Mouse (Mus musculus): ENCODE data around the gene Nrm.

Nrm gene

DNA sequence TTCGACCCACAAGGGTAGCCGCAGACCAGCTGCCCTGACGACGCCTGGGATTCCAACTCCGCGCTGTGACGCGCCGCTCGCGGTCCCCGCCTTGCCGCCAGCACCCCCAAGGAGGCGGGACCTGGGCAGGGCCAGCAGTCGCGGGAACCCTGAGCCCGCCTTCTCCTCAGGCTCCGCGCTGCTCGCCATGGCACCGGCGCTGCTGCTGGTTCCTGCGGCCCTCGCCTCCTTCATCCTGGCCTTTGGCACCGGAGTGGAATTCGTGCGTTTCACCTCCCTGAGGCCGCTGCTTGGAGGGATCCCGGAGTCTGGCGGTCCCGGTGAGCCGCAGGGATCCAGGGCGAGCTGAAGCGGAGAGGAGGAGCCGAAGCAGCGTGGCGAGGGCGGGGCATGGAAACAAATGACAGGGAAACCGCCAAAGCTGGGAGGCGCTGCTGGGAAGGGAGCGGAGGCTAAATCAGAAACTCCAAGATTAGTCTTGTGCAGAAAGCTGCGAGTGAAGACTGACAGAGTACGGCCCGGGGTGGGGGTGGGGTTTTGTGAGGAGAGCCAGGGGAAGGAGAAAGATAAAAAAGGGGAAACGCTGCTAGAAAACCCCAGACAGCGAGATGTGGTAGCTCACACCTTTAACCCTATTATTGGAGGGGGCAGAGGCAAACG lies at the start of gene Nrm:
Nrm (plus strand) TSS at position 121 of the 660 bp plus-strand sequence.
- DNase-seq = peak; percentile 87

DNA sequence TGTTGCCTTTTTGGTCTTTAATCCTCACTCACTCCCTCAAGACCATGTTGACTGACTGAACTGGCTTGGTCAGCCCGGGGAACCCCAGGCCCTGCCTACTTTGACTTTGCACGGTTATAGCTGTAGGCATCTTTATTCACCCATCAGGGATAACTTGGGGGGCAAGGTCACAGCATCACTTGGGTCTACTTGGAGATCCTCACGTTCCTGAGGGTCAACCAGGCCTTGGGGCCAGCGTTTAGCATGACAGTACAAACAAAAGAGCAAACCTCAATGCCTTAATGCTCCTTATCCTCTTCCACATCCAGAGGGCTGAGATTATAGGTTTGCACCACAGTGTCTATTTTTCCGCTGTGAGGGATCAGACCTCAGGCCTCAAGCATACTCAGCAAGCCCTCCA lies 48.8 kb upstream of the Nrm start:
- no peak for DNase-seq

DNA sequence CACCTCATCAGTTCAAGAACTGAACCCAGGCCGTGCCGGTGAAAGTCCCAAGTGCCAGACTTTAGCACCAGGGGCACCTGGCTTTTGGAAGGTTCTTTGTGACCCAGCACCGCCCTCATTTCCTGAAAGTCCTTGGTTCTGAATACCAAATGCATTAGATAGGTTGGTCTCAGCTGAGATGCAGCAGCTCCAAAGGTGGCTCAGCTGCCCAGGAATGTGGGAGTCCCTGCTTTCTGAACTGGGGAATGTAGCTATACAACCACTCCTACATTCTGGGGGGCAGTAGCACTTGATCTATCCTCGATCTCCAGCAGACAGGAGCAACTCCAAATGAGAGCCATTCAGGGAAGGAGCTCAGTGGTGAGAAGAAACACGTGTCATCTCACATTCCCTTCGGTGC lies 48.4 kb upstream of the Nrm start:
- DNase-seq = no peak

DNA sequence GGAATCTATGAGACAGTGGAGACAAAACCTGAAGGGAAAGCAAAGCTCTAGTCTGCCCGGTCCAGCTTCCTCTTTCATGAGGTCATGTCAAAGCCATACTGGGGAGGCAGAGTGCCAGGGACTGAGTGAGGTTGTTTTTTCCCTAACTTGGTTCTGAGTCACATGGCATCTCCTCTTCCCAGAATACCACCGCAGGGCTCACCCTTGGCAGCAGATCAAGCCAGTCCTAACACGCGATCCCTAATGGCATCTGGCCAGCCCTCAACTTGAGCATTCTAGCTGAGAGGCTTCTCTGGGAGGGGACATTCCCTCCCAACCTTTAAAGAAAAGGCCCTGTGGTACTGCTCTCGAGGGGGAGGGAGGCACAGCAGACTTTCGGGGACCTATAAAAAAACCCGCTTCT lies 47.9 kb upstream of the Nrm start:
- peak; percentile 21 for DNase-seq

DNA sequence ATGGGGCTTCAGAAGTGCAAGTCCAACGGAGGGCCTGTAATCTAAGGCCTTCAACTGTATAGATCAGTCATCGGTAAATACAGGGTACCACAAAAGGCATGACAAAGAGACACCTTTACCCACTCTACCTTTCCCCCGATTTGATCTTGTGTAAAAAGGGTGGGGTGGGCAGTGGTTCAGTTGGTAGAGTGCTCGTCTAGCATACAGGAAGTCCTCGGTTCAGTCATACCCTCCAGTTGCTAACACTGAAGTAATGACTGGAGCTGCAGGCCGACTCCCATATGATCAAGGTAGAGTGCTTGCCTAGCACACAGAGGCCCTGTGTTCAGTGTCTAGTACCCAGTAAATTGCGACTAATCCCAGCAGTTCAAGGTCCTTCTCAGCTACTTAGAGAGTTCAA lies 47.5 kb upstream of the Nrm start:
- DNase-seq = peak; percentile 22

DNA sequence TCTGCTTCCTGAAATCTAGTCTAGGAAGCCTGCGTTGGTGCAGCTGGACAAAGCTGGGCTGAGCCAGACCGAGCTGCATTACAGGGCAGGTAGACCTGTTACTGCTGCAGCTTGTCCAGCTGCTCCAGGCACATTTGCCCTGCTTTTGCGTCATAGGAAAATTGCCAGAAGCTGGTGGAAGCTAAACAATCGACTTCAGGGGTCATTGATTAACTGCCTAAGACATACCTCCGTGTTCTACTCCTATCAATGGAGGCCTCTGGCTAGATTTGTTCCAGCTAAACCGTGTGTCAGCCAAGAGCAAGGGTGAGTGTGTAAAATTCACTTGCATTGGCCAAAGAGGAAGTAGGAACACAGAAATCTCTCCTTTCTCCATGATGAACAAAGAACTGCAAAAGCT lies 46.4 kb upstream of the Nrm start:
- DNase-seq = no peak

DNA sequence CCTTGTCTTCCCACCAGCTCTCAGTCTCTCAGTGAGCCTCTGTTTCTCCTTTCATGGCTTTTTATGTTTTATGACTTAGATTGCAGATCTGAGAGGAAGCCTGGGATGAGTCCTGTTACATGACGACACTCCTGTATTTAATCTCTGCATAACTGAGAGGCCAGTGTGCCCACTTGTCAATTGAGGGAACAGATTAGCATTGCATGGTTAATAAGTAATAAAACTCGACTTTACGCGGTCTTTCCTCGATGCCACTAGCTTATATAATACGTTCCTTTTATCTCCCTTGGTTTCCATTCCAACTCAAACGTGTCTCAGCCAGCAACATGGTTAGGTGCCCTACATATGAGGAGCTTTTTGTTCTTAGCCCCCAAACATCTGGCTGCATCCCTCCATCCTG lies 45.3 kb upstream of the Nrm start:
- no peak for DNase-seq

DNA sequence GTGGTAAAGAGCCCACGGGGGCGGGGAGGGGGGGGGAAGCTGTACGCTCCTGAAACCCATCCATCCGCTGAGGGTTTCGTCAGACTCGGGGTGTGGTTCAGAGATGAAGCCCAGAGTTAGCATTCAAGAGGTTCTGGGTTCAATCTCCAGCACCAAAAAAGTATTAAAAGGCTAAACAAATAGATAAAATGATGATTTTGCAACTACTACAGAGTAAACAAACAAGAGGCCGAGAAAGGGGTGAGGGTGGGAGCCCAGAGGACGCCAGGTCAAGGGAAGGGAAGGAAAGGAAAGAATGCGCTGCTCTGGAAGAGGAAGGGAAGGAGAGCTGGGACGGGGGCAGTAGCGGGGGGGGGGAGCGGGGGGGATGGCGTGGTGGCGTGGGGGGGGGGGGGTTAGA lies 44.4 kb upstream of the Nrm start:
- no peak for DNase-seq

DNA sequence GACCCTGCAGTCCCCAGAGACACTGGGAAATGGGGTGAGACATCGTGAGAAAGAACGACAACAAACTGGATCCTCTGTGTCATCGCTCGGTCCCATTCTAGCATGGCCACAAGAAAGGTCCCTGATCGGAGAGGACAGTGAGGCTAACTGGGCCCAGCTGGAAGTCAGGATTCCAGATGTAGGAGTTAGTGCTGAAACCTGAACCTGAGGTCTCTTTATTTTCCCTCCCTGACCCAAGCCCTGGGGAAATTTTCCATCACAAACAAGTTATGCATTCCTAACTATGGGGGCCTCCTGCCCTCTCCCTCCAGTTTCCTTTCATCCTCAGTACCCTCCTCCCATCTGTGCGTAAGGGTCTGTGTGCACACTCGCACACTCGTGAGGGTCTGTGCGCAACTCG lies 43.9 kb upstream of the Nrm start:
- no peak for DNase-seq

DNA sequence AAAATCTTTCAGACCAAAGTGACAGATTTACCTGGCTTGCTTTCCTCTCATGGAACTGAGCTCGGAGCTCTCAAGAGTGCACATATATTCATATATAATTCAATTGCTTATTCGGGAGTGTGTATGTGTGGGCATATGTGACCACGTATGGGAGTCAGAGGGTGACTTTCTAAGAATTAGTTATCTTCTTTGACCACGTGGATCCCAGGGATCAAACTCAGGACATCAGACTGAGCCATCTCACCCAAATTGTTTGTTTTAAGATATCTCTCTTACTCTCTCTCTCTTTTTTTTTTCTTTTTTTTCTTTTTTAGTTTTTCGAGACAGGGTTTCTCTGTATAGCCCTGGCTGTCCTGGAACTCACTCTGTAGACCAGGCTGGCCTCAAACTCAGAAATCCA lies 41.0 kb upstream of the Nrm start:
- DNase-seq = no peak

DNA sequence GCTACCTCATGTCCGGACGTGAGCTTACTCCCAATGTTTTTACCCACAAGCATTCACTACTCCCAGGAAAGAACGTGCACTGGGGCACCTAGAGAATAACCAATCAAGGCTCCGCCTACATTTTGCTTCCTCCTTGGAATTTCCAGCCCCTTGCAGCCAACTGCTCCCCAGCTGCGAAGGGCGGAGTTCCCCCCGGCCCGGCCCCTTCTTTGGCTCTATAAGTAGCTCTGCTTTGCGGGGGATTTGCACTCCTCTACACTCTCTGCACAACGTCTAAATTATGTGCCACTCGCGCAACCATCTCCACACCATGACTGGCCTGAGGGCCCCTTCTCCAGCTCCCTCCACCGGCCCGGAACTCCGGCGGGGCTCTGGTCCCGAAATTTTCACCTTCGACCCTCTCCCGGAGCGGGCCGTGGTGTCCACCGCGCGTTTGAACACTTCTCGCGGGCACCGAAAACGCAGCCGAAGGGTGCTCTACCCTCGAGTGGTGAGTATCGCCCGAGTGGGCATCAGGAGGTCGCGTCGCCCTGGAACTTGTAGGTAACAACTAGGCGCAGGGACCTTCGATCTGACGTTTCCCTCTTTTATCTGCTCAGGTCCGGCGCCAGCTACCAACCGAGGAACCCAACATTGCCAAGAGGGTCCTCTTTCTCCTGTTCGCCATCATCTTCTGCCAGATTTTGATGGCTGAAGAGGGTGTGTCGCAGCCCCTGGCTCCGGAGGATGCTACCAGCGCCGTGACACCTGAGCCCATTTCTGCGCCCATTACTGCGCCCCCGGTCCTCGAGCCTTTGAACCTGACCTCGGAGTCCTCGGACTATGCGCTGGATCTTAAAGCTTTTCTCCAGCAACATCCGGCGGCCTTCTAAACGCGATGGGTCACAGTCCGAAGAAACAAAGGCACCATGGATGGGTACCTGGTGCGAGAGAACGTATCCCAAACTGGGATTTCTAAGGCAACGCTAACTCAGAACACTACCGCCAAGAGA lies 39.4 kb upstream of the Nrm start, which contains the start of gene Ier3:
Ier3 (plus strand) TSS at position 246 of the 992 bp plus-strand sequence.
- DNase-seq = peak; percentile 67

DNA sequence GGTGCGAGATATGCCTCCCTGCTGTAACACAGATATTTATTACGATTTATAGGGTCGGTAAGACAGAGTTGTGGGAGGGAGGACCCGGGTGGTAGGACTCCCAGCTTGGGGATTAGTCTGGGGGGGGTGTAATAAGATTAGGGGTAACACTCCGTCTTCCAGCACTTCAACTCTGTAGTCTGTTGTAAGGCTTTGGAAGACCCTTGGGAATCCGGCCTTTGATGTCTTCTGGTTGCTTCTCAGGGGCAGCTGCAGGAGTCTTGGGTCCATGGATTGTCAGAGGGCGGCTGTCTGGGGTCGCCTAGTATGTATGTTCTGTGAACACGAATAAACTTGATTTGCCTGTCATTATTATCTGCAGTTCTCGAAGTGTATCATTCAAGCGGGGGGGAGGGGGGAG lies 38.6 kb upstream of the Nrm start:
- DNase-seq = peak; percentile 21

DNA sequence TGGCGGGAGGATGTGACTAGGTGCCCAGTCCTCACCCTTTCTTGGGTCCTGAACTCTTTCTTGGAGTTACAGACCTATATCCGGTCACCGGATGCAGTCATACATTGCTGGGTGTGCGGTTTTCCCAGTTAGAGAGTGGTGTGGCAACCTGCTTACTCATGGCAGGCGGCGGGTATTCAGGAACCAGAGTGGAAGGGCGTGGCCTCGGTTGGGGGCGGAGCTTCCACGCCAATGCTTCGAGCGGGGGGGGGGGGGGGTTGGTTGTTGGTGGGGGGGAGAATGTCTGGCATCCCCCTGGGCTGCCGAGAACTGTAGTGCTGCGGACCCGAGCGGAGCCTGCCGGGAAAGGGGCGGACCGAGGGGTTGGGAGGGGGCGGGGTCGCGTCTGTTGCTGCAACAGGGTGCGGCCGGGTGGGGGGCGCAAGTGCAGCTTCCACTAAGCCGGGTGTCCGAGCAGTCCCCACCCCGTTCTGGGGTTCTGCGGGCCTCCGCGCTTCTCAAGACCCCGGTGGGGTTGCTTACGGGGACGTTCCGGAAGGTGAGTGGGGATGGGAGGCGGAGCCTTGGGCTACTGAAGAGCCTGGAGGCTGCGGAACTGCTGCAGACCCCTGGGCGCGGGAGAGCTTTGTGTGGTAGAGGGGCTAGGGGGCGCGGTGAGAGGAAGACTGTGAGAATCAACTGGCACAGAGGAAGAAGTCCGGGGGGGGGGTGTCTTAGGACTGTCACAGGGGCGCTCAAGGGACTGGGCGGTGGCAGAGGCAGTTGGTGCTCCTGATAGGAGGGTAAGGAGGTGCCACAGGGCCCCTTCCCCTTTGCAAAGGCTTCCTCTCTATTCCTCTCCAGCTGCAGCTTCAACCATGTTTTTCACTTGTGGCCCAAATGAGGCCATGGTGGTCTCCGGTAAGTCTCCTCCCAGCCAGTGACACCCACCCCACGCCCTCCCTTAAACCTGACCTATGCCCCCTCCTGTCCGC lies 37.9 kb upstream of the Nrm start, which contains the start of gene Flot1:
Flot1 (plus strand) TSS at position 267 of the 974 bp plus-strand sequence.
- DNase-seq = peak; percentile 92

DNA sequence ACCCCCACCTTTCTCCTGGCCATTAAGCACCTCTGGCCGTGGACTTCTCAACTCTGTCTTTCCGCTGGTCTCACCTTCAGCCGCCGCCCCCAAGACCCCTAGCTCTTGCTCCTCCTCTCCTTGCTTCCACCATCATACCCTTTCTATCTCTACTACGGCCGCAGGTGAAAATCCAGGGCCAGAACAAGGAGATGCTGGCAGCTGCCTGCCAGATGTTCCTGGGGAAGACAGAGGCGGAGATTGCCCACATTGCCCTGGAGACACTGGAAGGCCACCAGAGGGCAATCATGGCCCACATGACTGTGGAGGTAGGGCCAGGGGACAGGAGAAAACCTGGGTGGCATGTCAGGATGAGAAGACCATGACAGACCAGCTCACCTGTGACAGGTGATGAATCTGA lies 36.7 kb upstream of the Nrm start:
- peak; percentile 51 for DNase-seq

DNA sequence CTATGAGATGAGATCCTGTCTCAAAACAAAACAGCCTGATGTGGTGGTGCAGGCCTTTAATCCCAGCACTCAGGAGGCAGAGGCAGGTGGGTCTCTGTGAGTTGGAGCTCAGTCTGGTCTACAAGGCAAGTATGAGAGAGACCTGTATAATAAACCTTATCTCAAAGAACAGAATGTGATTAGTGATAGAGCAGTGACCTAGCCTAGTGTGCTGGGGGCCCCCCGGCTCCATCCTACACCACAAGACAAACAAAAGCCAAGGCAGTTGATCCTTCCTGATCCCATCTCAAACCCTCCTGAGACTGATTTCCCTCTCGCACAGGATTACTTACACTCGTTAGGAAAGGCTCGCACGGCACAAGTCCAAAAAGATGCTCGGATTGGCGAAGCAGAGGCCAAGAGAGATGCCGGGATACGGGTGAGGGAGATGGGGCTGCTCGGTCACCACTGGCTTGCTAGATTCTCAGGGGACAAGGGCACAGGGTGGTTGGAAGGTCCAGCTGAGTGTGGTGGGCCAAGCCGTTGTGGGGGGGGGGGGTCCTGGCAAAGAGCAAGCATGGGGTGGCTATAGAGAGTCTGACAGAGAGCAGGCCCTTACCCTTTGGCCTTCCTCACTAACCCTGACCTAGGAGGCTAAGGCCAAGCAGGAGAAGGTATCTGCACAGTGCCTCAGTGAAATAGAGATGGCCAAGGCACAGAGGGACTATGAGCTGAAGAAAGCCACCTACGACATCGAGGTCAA lies 35.8 kb upstream of the Nrm start:
- no peak for DNase-seq

DNA sequence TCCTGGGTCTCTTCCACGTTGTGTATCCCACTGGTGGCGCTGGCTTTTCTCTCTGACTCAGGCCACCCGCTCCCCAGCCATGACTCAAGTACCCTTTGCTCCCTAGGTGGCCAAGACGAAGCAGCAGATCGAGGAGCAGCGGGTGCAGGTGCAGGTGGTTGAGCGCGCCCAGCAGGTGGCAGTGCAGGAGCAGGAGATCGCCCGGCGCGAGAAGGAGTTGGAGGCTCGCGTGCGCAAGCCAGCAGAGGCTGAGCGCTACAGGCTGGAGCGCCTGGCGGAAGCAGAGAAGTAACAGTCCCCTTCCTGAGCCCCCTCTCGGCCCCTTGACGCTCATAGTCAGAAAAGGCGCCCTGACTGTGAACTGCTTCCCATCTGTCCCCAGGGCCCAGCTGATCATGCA lies 31.4 kb upstream of the Nrm start:
- peak; percentile 97 for DNase-seq

DNA sequence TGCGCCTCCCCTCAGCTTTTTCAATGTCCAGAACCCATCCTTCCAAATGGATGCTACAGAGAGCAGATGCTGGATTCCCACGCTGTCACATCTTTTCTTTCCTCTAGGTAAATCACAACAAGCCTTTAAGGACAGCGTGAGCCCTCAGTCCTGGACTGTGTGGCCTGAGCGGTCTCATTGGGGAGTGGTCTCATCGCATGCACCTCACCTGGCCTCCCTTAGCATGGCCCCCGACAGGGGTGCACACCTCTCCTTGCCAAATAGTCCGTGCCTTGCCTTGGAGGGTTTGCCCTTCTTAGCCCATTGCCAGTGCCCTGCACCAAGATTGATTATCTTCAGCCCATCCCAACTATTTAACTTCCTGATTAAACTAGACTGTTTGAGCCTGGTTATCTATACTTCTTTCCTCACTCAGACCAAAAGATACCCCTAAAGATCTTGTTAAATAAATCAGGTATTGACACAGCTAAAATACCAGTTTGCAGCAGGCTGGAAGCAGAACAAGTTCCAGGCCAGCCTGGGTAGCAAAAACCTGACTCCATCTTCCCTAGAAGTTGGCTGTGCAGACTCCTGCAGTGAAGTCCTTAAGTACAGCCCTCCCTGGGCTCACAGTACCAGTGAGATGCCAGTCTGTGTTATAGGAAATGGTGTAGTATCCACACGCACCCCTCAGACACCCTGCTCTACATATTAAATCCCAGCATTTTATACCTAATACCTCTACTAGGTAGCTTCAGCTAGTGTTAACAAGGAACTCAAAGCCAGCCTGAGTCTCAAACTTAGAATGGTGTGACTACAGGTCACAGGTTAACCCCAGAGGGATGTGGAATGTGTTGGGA lies 28.5 kb upstream of the Nrm start:
- DNase-seq = no peak

DNA sequence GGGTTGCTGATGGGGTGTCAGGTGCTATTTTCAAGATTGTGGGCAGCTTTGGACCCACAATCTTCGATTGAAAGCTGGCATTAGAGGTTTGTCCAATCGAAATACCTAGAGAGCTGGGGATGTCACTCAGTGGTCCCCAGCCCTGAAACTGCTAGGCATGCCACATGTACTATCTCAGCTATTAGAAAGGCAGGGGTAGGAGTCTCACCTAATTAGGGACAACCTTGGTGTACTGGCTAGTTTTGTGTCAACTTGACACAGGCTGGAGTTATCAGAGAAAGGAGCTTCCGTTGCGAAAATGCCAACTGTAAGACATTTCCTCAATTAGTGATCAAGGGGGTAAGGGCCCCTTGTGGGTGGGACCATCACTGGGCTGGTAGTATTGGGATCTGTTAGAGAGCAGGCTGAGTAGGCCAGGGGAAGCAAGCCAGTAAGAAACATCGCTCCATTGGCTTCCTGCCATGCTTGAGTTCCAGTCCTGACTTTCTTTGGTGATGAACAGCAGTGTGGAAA lies 27.8 kb upstream of the Nrm start:
- no peak for DNase-seq

DNA sequence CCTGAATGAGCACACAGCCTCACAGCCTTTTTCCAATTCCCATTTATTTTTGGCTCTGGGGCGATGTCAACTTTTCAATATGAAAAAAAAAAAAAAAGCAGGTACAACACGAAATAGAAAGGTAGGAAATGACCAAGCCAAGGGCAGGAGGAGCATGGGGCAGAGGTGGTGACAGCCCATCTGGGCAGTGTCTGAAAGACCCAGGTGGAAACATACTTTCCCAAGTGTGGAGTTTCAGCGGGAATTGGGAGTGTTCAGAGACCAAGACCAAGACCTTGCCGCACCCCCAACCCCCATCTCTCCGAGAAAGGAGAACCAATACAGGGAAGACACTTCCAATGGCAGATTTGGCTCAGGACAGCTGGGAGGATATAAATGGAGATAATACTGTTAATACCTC lies 27.2 kb upstream of the Nrm start:
- no peak for DNase-seq

DNA sequence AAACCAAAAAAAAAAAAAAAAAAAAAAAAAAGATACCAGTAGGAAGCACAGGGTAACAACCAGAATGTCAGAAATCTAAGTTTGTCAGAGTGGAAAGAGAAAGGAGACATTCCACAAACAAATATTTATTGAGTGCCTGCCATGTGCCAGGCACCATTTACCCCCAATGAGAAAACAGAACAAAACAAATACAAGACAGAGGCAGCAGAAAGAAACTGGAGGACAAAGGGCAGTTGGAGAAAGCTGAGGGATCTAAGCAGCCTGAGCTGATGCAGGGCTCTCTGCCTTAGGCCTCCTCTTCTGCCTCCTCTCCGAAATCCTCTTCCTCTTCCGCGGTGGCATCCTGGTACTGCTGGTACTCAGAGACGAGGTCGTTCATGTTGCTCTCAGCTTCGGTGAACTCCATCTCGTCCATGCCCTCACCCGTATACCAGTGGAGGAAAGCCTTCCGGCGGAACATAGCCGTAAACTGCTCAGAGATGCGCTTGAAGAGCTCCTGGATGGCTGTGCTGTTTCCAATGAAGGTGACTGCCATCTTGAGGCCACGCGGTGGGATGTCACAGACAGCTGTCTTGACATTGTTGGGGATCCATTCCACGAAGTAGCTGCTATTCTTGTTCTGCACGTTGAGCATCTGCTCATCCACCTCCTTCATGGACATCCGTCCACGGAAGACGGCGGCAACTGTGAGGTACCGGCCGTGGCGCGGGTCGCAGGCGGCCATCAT lies 26.3 kb upstream of the Nrm start:
- DNase-seq = no peak

Measured in thymus, postnatal 4 days (tissue).